Mouse (Mus musculus): ENCODE measurements at regions not wholly inside any gene's neighbourhood (a gene's known extent, or its start where the extent isn't known, plus 50 kb on each side); places are given as distances from the start of the nearest gene placed in this dataset.

GRCm38 (mm10) chr6:66236368-66236767 lies 284.0 kb downstream of the 4930544G11Rik start:
- DNase-seq (ENCODE audit: low spot score in 2 of 2): no peak

- no peak for DNase-seq (ENCODE audit: low spot score in 2 of 2)
Measured at GRCm38 (mm10) chr6:66255378-66255777, 279.8 kb upstream of the Mad2l1 start.

- no peak for DNase-seq (ENCODE audit: low spot score in 2 of 2)
Measured at GRCm38 (mm10) chr6:66263429-66263828, 271.8 kb upstream of the Mad2l1 start.

GRCm38 (mm10) chr6:66263918-66264317 lies 271.3 kb upstream of the Mad2l1 start:
- DNase-seq (ENCODE audit: low spot score in 2 of 2): no peak

GRCm38 (mm10) chr6:66268427-66268826 lies 266.8 kb upstream of the Mad2l1 start:
- DNase-seq (ENCODE audit: low spot score in 2 of 2): no peak

GRCm38 (mm10) chr6:66271414-66272206 lies 263.6 kb upstream of the Mad2l1 start:
- no peak for DNase-seq (ENCODE audit: low spot score in 2 of 2)

- DNase-seq (ENCODE audit: low spot score in 2 of 2): no peak
Measured at GRCm38 (mm10) chr6:66272216-66272615, 263.0 kb upstream of the Mad2l1 start.

- DNase-seq (ENCODE audit: low spot score in 2 of 2): no peak
Measured at GRCm38 (mm10) chr6:66274737-66275136, 260.5 kb upstream of the Mad2l1 start.

- no peak for DNase-seq (ENCODE audit: low spot score in 2 of 2)
Measured at GRCm38 (mm10) chr6:66280701-66281100, 254.5 kb upstream of the Mad2l1 start.

GRCm38 (mm10) chr6:66282566-66283115 lies 252.5 kb upstream of the Mad2l1 start:
- no peak for DNase-seq (ENCODE audit: low spot score in 2 of 2)

GRCm38 (mm10) chr6:66283521-66283920 lies 251.7 kb upstream of the Mad2l1 start:
- no peak for DNase-seq (ENCODE audit: low spot score in 2 of 2)

- DNase-seq (ENCODE audit: low spot score in 2 of 2): peak; percentile 36 to 52
Measured at GRCm38 (mm10) chr6:66287607-66288006, 247.6 kb upstream of the Mad2l1 start.

- no peak for DNase-seq (ENCODE audit: low spot score in 2 of 2)
Measured at GRCm38 (mm10) chr6:66289196-66289595, 246.0 kb upstream of the Mad2l1 start.

- no peak for DNase-seq (ENCODE audit: low spot score in 2 of 2)
Measured at GRCm38 (mm10) chr6:66291576-66291975, 243.6 kb upstream of the Mad2l1 start.

GRCm38 (mm10) chr6:66298056-66298455 lies 237.1 kb upstream of the Mad2l1 start:
- DNase-seq (ENCODE audit: low spot score in 2 of 2): no peak

GRCm38 (mm10) chr6:66300189-66300588 lies 235.0 kb upstream of the Mad2l1 start:
- no peak for DNase-seq (ENCODE audit: low spot score in 2 of 2)

- DNase-seq (ENCODE audit: low spot score in 2 of 2): no peak
Measured at GRCm38 (mm10) chr6:66344848-66345247, 190.3 kb upstream of the Mad2l1 start.

GRCm38 (mm10) chr6:66347356-66347755 lies 187.8 kb upstream of the Mad2l1 start:
- DNase-seq (ENCODE audit: low spot score in 2 of 2): no peak

- DNase-seq (ENCODE audit: low spot score in 2 of 2): peak; percentile 4 to 20
Measured at GRCm38 (mm10) chr6:66361130-66361529, 174.1 kb upstream of the Mad2l1 start.

- DNase-seq (ENCODE audit: low spot score in 2 of 2): no peak
Measured at GRCm38 (mm10) chr6:66367263-66367662, 167.9 kb upstream of the Mad2l1 start.

GRCm38 (mm10) chr6:66381279-66381934 lies 153.8 kb upstream of the Mad2l1 start:
- no peak for DNase-seq (ENCODE audit: low spot score in 2 of 2)

GRCm38 (mm10) chr6:66382347-66383010 lies 152.7 kb upstream of the Mad2l1 start:
- DNase-seq (ENCODE audit: low spot score in 2 of 2): no peak
